Mouse (Mus musculus): ENCODE results near the gene S100a8.

DNA sequence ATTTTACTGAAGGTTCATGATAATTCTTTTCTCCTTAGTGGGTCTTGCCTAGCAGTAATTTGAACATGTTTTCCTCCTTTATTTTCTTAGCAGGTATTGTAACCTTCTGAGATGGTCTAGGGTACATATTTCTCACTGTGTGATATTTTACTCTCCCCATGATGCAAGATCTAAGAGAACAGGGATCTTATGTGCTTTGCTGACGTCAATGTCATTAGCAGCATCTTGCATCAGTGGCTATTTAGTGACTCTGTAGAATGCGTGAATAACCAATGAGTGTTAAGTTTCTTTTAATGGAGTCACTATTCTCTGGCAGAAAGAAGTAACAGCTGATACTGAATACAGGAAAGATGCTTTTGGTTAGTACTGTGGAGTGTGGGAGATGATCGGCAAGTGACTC, 15.2 kb downstream of the S100a8 start:
- TF ChIP-seq CTCF (IDR thresholded peaks at IDR 0.05; ENCODE audit: low read depth, low read length) (no peak), POLR2A (IDR thresholded peaks at IDR 0.05; ENCODE audit: extremely low read depth, insufficient read depth, low read length) (no peak)
